Mouse (Mus musculus) liver, embryonic 16.5 days (tissue): Measurements from ENCODE around the gene Cacna2d2. TPM values are rescaled to one million over a fixed set of nuclear protein-coding genes. Genes with fewer than 3 reads are reported as not detected.
A peak's percentile ranks its signal among the peaks of the same experiment; 100 is the strongest.
"Not testable (repeated sequence)": the region's sequence is repeated elsewhere in the genome, so short reads cannot be mapped to it uniquely, and the experiment has no call there.

Experiments
- ATAC-seq: fragments of 200-750 bp; cut with Nextera tagmentation; 2 replicates; pipeline ENCODE4 v1.8.0; 2017; ENCODE audit warnings: low read depth, mild to moderate bottlenecking, moderate number of reproducible peaks, moderate library complexity
- H3K27ac ChIP-seq: fragments of 300-500 bp; sonication (generic); 2 replicates; pipeline ENCODE4 v1.5.1; 2014; ENCODE audit warnings: mild to moderate bottlenecking, low read length
- H3K27me3 ChIP-seq: fragments of 300-500 bp; sonication (generic); 2 replicates; pipeline ENCODE4 v1.6.1; 2014; ENCODE audit warnings: low read depth, low read length, mixed read lengths; ENCODE audit not compliant: control insufficient read depth, insufficient read depth
- H3K36me3 ChIP-seq: fragments of 300-500 bp; sonication (generic); 2 replicates; pipeline ENCODE4 v1.6.1; 2014; ENCODE audit warnings: mild to moderate bottlenecking; ENCODE audit not compliant: control insufficient read depth, insufficient read depth
- H3K4me1 ChIP-seq: fragments of 300-500 bp; sonication (generic); 2 replicates; pipeline ENCODE4 v1.6.1; 2014; ENCODE audit warnings: low read depth, low read length, mixed read lengths; ENCODE audit not compliant: control insufficient read depth
- H3K4me2 ChIP-seq: fragments of 300-500 bp; sonication (generic); 2 replicates; pipeline ENCODE4 v1.6.1; 2014; ENCODE audit warnings: low read depth, low read length, mixed read lengths
- H3K4me3 ChIP-seq: fragments of 300-500 bp; sonication (generic); 2 replicates; pipeline ENCODE4 v1.5.1; 2014; ENCODE audit warnings: low read depth, mild to moderate bottlenecking, low read length
- H3K9ac ChIP-seq: fragments of 300-500 bp; sonication (generic); 2 replicates; pipeline ENCODE4 v1.6.1; 2014; ENCODE audit warnings: low read depth, low read length
- H3K9me3 ChIP-seq: fragments of 300-500 bp; sonication (generic); replicated peaks from 2 replicates; pipeline ENCODE4 v1.6.1; 2016; ENCODE audit warnings: low read length; ENCODE audit not compliant: control insufficient read depth
- WGBS: fragments of 180-500 bp; shearing (Covaris S2); extraction: QIAGEN DNeasy Blood & Tissue Kit; methylation state at CpG from one replicate; pipeline ENCODE4 v1.1.7; 2014; ENCODE audit not compliant: insufficient replicate concordance; 5-methylcytosine and 5-hydroxymethylcytosine counted together
- polyA plus RNA-seq: library from polyadenylated mRNA; unstranded; fragments of >200 nt; fragmentation: Nextera tagmentation; extraction: Ambion mirVana; gene quantifications from 2 replicates; pipeline ENCODE4 v1.2.1, GENCODE M21; 2015

The Cacna2d2 gene
- polyA plus RNA-seq, 1 experiment from 2014 or later, result not detected

DNA sequence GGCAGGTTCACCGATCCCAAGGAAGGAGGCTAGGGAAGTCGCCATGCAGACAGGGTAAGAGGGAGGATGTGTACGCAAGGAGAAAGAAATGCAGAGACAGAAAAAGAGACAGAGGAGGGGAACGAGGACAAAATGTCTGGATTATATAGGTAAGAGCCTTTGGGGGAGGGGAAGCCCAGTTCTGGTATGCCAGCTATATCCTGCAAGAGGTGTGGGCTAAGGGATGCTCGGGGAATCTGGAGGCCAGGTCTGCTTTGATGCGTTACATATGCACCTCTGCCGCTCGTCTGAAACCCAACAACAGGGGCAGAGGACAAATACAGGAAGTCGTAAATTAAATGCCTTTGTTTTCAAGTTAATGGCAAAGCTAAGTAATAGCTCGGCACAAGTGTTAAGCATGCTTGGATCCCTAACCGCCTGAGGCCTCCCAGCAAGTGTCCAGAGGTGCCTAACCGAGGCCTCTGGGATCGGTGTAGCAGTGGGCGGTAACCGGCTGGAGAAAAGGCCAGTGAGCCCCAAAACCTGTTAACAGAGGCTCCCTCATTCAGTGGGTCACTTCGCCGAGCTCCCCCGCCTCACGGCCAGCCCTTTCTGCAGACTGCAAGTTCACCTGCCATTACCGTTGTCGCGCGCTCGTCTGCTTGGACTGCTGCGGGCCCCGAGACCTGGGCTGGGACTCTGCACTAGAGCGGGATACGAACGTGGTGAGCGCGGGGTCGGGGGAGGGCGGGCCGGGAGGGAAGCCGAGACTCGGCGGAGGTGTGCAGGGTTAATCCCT lies 154.3 kb downstream of the Cacna2d2 start:
- H3K27me3 ChIP-seq, result peaks cover 20% of the 10 kb centered on the region; the same call in 1 of the 2 replicates
- H3K4me2 ChIP-seq, result peak overlapping the region; percentile 93
- H3K36me3 ChIP-seq, result peaks cover 13% of the 10 kb centered on the region
- peaks cover 46% of the 10 kb centered on the region for H3K4me1 ChIP-seq
- peak; percentile 19 for ATAC-seq
- 4% methylated on average over 37 of the region's 37 CpGs for WGBS
- H3K9ac ChIP-seq, result peak overlapping the region; percentile 69
- peak overlapping the region; percentile 37 for H3K27ac ChIP-seq
- H3K4me3 ChIP-seq, result peak overlapping the region; percentile 80
- H3K9me3 ChIP-seq, result no peaks in the 10 kb centered on the region

- peak; percentile 88 for ATAC-seq
- Histone ChIP-seq H3K4me2 (peak overlapping the region; percentile 93), H3K4me3 (peak overlapping the region; percentile 80), H3K27me3 (peaks cover 18% of the 10 kb centered on the region; the same call in 1 of the 2 replicates), H3K4me1 (peaks cover 46% of the 10 kb centered on the region), H3K9me3 (no peaks in the 10 kb centered on the region), H3K9ac (peak overlapping the region; percentile 94), H3K36me3 (peaks cover 19% of the 10 kb centered on the region), H3K27ac (peak overlapping the region; percentile 94)
- WGBS, result under 1% methylated on average over 53 of the region's 53 CpGs
Measured at GRCm38 (mm10) chr9:107554319-107554825, 155.0 kb downstream of the Cacna2d2 start.

DNA sequence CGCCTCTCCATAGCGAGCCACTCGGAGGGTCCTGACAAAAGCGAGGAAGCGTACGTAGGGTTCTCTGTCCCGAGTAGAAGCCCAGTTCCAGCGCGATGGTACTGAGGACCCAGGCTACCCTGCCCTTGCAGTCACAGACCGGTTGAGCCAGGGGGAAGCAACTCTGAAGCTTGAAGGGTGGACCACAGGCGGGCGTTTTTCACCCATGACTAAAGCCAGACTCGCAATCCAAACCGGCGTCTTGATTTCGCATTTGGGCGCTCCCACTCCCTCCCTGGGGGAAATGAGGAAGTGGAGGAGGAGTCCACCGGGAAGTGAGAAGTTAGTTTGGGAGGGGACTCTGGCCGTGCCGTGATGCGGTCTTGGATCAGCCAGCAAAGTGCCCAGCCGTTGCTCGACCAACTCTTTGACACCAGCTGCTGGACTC lies 155.6 kb downstream of the Cacna2d2 start:
- ATAC-seq, result peak; percentile 2
- no peaks in the 10 kb centered on the region for H3K9me3 ChIP-seq
- 0% methylated on average over 23 of the region's 23 CpGs for WGBS
- peak overlapping the region; percentile 94 for H3K9ac ChIP-seq
- peaks cover 13% of the 10 kb centered on the region; the same call in 1 of the 2 replicates for H3K27me3 ChIP-seq
- H3K4me2 ChIP-seq, result peak overlapping the region; percentile 93
- H3K4me1 ChIP-seq, result peaks cover 46% of the 10 kb centered on the region
- H3K27ac ChIP-seq, result peak overlapping the region; percentile 94
- H3K36me3 ChIP-seq, result peaks cover 26% of the 10 kb centered on the region
- peak overlapping the region; percentile 80 for H3K4me3 ChIP-seq

GRCm38 (mm10) chr9:107555701-107556100 lies 156.3 kb downstream of the Cacna2d2 start:
- peak overlapping the region; percentile 94 for H3K27ac ChIP-seq
- ATAC-seq, result no peak
- peaks cover 46% of the 10 kb centered on the region for H3K4me1 ChIP-seq
- peak overlapping the region; percentile 80 for H3K4me3 ChIP-seq
- H3K4me2 ChIP-seq, result peak overlapping the region; percentile 93
- no peaks in the 10 kb centered on the region for H3K9me3 ChIP-seq
- H3K9ac ChIP-seq, result peak overlapping the region; percentile 94
- H3K36me3 ChIP-seq, result peaks cover 30% of the 10 kb centered on the region
- WGBS, result 19% methylated on average over 2 of the region's 2 CpGs
- H3K27me3 ChIP-seq, result peaks cover 9% of the 10 kb centered on the region; the same call in 1 of the 2 replicates

- Histone ChIP-seq H3K4me2 (peak overlapping the region; percentile 93), H3K27me3 (peaks cover 9% of the 10 kb centered on the region; the same call in 1 of the 2 replicates), H3K4me1 (peaks cover 40% of the 10 kb centered on the region), H3K9ac (peak overlapping the region; percentile 94; the same call in 1 of the 2 replicates), H3K4me3 (peak overlapping the region; percentile 80), H3K27ac (peak overlapping the region; percentile 13), H3K9me3 (no peaks in the 10 kb centered on the region), H3K36me3 (peaks cover 35% of the 10 kb centered on the region)
- ATAC-seq, result no peak
- 38% methylated on average over 3 of the region's 3 CpGs for WGBS
Measured at GRCm38 (mm10) chr9:107556346-107556745, 156.9 kb downstream of the Cacna2d2 start.

- Histone ChIP-seq H3K27ac (peak within 1 kb of the TSS; percentile 83), H3K27me3 (no peaks in the 10 kb centered on the region), H3K4me3 (peak within 1 kb of the TSS; percentile 92), H3K9ac (peak within 1 kb of the TSS; percentile 92), H3K9me3 (no peaks in the 10 kb centered on the region), H3K4me2 (peak within 1 kb of the TSS; percentile 87), H3K36me3 (peaks cover 35% of the 10 kb centered on the region), H3K4me1 (peaks cover 40% of the 10 kb centered on the region)
- ATAC-seq, result peak; percentile 96
- under 1% methylated on average over 46 of the region's 46 CpGs for WGBS
Measured at GRCm38 (mm10) chr9:107563029-107563581, 163.7 kb downstream of the Cacna2d2 start, which contains the start of gene Tusc2. Gene Tusc2 (plus strand): TSS chr9:107563255.

- H3K4me2 ChIP-seq, result not testable (repeated sequence)
- WGBS, result 44% methylated on average over 5 of the region's 5 CpGs
- peaks cover 53% of the 10 kb centered on the region for H3K4me1 ChIP-seq
Measured at GRCm38 (mm10) chr9:107565556-107565955, 166.1 kb downstream of the Cacna2d2 start.

GRCm38 (mm10) chr9:107566041-107566709 lies 166.8 kb downstream of the Cacna2d2 start:
- H3K9me3 ChIP-seq, result no peaks in the 10 kb centered on the region
- WGBS, result 48% methylated on average over 15 of the region's 15 CpGs
- H3K4me1 ChIP-seq, result peaks cover 60% of the 10 kb centered on the region
- peaks cover 10% of the 10 kb centered on the region for H3K36me3 ChIP-seq
- no peak overlapping the region for H3K9ac ChIP-seq
- ATAC-seq, result no peak
- H3K27ac ChIP-seq, result peak overlapping the region; percentile 92
- H3K4me3 ChIP-seq, result no peak overlapping the region
- H3K4me2 ChIP-seq, result peak overlapping the region; percentile 17; the same call in 1 of the 2 replicates
- H3K27me3 ChIP-seq, result no peaks in the 10 kb centered on the region

More at GRCm38 (mm10) chr9:107565556-107565955, 166.1 kb downstream of the Cacna2d2 start:
- not testable (repeated sequence) for H3K27ac ChIP-seq, H3K27me3 ChIP-seq, H3K4me3 ChIP-seq, ATAC-seq, H3K9ac ChIP-seq, H3K9me3 ChIP-seq
- peaks cover 14% of the 10 kb centered on the region for H3K36me3 ChIP-seq
